Mouse (Mus musculus) forebrain, embryonic 16.5 days (tissue): ENCODE results near the gene Fam83f. TPM values are rescaled to one million over a fixed set of nuclear protein-coding genes. Genes with fewer than 3 reads are reported as not detected.

Experiments
- ATAC-seq: fragments of 200-750 bp; cut with Nextera tagmentation; 2 replicates; pipeline ENCODE4 v1.8.0; 2017; ENCODE audit warnings: mild to moderate bottlenecking, moderate library complexity
- H3K27ac ChIP-seq: fragments of 300-500 bp; sonication (generic); 2 replicates; pipeline ENCODE4 v1.5.1; 2014; ENCODE audit warnings: low read length, control low read depth
- H3K27me3 ChIP-seq: fragments of 300-500 bp; sonication (generic); replicated peaks from 2 replicates; pipeline ENCODE4 v1.6.1; 2014; ENCODE audit warnings: low read length; ENCODE audit not compliant: control insufficient read depth, insufficient read depth
- H3K36me3 ChIP-seq: fragments of 300-500 bp; sonication (generic); 2 replicates; pipeline ENCODE4 v1.6.1; 2014; ENCODE audit not compliant: control insufficient read depth, insufficient read depth
- H3K4me1 ChIP-seq: fragments of 300-500 bp; sonication (generic); replicated peaks from 2 replicates; pipeline ENCODE4 v1.6.1; 2014; ENCODE audit warnings: low read length; ENCODE audit not compliant: control insufficient read depth, insufficient read depth
- H3K4me2 ChIP-seq: fragments of 300-500 bp; sonication (generic); 2 replicates; pipeline ENCODE4 v1.6.1; 2014; ENCODE audit warnings: mild to moderate bottlenecking, low read length, control low read depth
- H3K4me3 ChIP-seq: fragments of 300-500 bp; sonication (generic); replicated peaks from 2 replicates; pipeline ENCODE4 v1.5.1; 2014; ENCODE audit warnings: mild to moderate bottlenecking, low read length, control low read depth
- H3K9ac ChIP-seq: fragments of 300-500 bp; sonication (generic); replicated peaks from 2 replicates; pipeline ENCODE4 v1.6.1; 2014; ENCODE audit warnings: low read depth, low read length, control low read depth
- H3K9me3 ChIP-seq: fragments of 300-500 bp; sonication (generic); 2 replicates; pipeline ENCODE4 v1.6.1; 2016; ENCODE audit warnings: low read length; ENCODE audit not compliant: control insufficient read depth
- WGBS: fragments of 180-500 bp; shearing (Covaris S2); extraction: QIAGEN DNeasy Blood & Tissue Kit; methylation state at CpG from one replicate; pipeline ENCODE4 v1.1.7; 2014; 5-methylcytosine and 5-hydroxymethylcytosine counted together
- polyA plus RNA-seq: library from polyadenylated mRNA; unstranded; fragments of >200 nt; fragmentation: Nextera tagmentation; extraction: Ambion mirVana; gene quantifications from 2 replicates; pipeline ENCODE4 v1.2.1, GENCODE M21; 2015

The Fam83f gene
- polyA plus RNA-seq, 1 experiment from 2014 or later = not detected

GRCm38 (mm10) chr15:80710608-80711363 lies 39.1 kb downstream of the Fam83f start, which contains the start of gene Tnrc6b:
Gene Tnrc6b, plus strand, starts transcription at chr15:80711313.
- H3K4me1 ChIP-seq = peaks cover 33% of the 10 kb centered on the region
- peak within 1 kb of the TSS; percentile 87 for H3K4me2 ChIP-seq
- H3K27ac ChIP-seq = peak within 1 kb of the TSS; percentile 97
- H3K36me3 ChIP-seq = no peaks in the 10 kb centered on the region
- peak; percentile 97 for ATAC-seq
- H3K4me3 ChIP-seq = peak within 1 kb of the TSS; percentile 98
- no peaks in the 10 kb centered on the region for H3K27me3 ChIP-seq
- peak within 1 kb of the TSS; percentile 89 for H3K9ac ChIP-seq
- WGBS = under 1% methylated on average over 39 of the region's 39 CpGs
- H3K9me3 ChIP-seq = no peaks in the 10 kb centered on the region

DNA sequence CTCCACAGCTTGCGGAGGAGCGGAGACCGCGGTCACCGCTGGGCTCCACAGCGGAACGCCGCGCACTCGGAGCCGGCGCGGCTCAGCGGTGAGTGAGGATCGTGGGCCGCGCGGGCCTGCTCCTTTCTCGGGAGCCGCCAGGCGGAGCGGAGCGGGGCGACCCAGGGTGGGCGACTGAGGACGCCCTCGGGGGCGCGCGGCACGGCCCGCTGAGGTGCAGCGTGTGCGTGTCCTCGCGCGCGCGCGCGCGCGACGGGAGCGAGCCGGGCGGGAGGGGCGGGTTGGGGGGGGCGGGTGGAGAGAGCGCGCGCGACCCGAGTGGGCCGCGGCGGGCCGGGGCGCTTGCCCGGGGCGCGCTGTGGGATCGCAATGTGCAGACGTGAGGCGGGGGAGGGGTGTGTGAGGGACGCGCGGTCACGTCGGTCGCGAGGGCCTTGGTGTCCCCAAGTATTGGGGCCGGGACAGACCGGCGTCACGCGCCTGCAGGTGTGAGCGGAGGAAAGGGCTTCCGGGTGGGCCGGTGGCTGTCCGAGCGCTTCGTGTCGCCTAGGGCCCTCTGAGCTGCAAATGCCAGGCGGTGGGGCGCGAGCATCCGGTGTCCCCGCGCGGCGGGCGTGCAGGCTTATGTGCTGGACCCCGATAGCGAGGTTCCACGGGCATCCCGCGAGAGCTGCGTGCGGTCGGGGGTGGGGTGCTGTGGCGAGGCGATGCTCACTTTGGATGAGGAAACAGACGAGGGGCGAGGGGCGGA lies 39.9 kb downstream of the Fam83f start:
- Histone ChIP-seq H3K9me3 (no peaks in the 10 kb centered on the region), H3K4me1 (peaks cover 26% of the 10 kb centered on the region), H3K27ac (peak overlapping the region; percentile 94), H3K36me3 (no peaks in the 10 kb centered on the region), H3K9ac (peak overlapping the region; percentile 89), H3K4me3 (peak overlapping the region; percentile 98), H3K27me3 (no peaks in the 10 kb centered on the region), H3K4me2 (peak overlapping the region; percentile 87)
- ATAC-seq = peak; percentile 29
- under 1% methylated on average over 76 of the region's 106 CpGs for WGBS

DNA sequence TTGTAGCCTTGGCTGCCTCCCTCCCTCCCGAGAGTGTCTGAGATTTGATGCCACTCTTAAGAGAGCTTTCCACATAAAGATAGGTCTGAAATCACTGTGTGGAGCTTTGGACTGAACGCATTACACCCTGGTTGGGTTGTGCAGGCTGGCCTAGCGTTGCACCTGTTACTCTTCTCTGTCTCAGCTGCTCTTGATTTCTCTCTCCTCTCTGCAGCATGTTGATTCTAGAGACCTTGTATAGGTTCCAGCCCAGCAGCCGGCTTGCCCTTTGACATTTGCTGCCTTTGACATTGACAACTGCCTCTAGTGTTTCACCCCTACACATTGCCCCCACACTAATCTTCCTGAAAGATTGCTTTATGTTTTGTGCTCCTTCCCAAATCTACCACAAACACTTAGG lies 42.7 kb downstream of the Fam83f start:
- 85% methylated on average over 4 of the region's 4 CpGs for WGBS
- no peaks in the 10 kb centered on the region for H3K9me3 ChIP-seq
- no peak overlapping the region for H3K27ac ChIP-seq
- H3K36me3 ChIP-seq = no peaks in the 10 kb centered on the region
- no peak overlapping the region for H3K9ac ChIP-seq
- no peak overlapping the region for H3K4me2 ChIP-seq
- peaks cover 20% of the 10 kb centered on the region for H3K4me1 ChIP-seq
- no peak overlapping the region for H3K4me3 ChIP-seq
- ATAC-seq = no peak
- no peaks in the 10 kb centered on the region for H3K27me3 ChIP-seq

- Histone ChIP-seq H3K9me3 (no peaks in the 10 kb centered on the region), H3K4me1 (peaks cover 16% of the 10 kb centered on the region), H3K27ac (no peak overlapping the region), H3K4me2 (no peak overlapping the region), H3K4me3 (no peak overlapping the region), H3K9ac (no peak overlapping the region), H3K27me3 (no peaks in the 10 kb centered on the region), H3K36me3 (no peaks in the 10 kb centered on the region)
- no peak for ATAC-seq
- 79% methylated on average over 8 of the region's 8 CpGs for WGBS
These were observed 45.0 kb downstream of the Fam83f start for GRCm38 (mm10) chr15:80716631-80717135.

- Histone ChIP-seq H3K4me3 (no peak overlapping the region), H3K27ac (no peak overlapping the region), H3K9me3 (no peaks in the 10 kb centered on the region), H3K36me3 (no peaks in the 10 kb centered on the region), H3K4me2 (no peak overlapping the region), H3K4me1 (peaks cover 11% of the 10 kb centered on the region), H3K27me3 (no peaks in the 10 kb centered on the region), H3K9ac (no peak overlapping the region)
- 40% methylated on average over 1 of the region's 1 CpGs for WGBS
- ATAC-seq = no peak
These were observed 45.8 kb downstream of the Fam83f start for GRCm38 (mm10) chr15:80717431-80717830.

DNA sequence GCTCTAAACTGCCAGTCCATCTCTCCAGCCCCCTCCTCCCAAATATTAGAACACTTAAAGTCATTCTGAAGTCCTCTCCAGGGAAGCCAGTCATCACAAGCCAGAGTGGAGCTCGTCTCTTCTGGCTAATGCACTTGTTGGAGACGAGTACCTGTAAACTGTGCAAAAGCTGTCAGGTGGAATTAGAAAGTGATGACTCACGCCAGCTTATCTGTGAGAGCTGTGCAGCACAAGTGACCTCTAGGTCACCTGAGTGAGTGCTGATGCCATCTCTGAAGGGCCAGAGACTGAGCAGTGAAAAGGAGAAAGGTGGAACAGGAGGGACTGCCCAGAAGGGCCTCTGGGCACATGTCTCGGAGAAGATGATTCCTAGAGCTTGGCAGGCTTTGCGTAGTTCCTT lies 48.6 kb downstream of the Fam83f start:
- Histone ChIP-seq H3K36me3 (no peaks in the 10 kb centered on the region), H3K4me3 (no peak overlapping the region), H3K27me3 (no peaks in the 10 kb centered on the region), H3K27ac (no peak overlapping the region), H3K9me3 (no peaks in the 10 kb centered on the region), H3K9ac (no peak overlapping the region), H3K4me1 (peaks cover 13% of the 10 kb centered on the region; the same call in 1 of the 2 replicates), H3K4me2 (no peak overlapping the region)
- no peak for ATAC-seq
- WGBS = 86% methylated on average over 5 of the region's 5 CpGs

- WGBS = 74% methylated on average over 6 of the region's 6 CpGs
- Histone ChIP-seq H3K4me1 (peaks cover 13% of the 10 kb centered on the region; the same call in 1 of the 2 replicates), H3K36me3 (no peaks in the 10 kb centered on the region), H3K27me3 (no peaks in the 10 kb centered on the region), H3K4me2 (no peak overlapping the region), H3K27ac (no peak overlapping the region), H3K9ac (no peak overlapping the region), H3K4me3 (no peak overlapping the region), H3K9me3 (no peaks in the 10 kb centered on the region)
- no peak for ATAC-seq
These were observed 50.2 kb downstream of the Fam83f start for GRCm38 (mm10) chr15:80721861-80722260.

DNA sequence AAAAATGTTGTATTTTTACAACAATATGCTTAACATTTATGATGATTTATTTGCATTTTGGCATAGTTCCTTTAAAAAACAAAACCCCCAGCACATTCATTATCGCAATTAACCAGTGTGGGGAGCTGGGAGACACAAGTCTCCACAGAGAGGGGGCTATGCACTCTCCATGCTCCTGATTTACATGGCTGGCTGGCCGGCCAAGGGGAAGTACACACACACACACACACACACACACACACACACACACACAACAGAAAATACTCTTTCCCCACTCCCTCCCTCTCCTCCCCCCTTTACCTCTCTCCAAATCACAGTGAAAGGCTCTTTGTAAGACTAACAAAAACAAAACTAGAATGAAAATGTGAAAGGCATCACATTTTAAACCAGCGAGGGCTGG lies 50.7 kb downstream of the Fam83f start:
- Histone ChIP-seq H3K9ac (no peak overlapping the region), H3K27me3 (no peaks in the 10 kb centered on the region), H3K4me2 (no peak overlapping the region), H3K4me3 (no peak overlapping the region), H3K36me3 (no peaks in the 10 kb centered on the region), H3K9me3 (no peaks in the 10 kb centered on the region), H3K27ac (no peak overlapping the region), H3K4me1 (peaks cover 11% of the 10 kb centered on the region; the same call in 1 of the 2 replicates)
- ATAC-seq = peak; percentile 33; the same call in 1 of the 2 replicates
- WGBS = 20% methylated on average over 3 of the region's 3 CpGs

DNA sequence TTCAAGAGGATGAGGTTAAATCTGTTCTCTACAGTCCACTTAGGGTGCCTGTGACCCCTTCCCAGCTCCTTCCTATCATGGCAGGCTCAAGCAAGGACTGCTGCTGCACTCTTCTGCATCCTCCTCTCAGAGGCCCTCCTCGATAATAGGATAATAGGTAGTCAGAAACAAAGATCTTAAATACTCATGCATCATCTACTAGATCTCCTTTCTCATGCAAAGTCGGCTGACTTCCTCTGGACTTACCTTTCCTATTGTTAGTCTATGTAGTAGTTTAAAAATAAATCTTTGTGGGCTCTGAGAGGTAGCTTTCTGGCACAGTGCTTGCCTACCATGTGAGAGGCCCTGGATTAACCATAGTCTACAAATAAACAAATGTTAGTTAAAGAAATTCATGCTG lies 57.8 kb downstream of the Fam83f start:
- no peak for ATAC-seq
- Histone ChIP-seq H3K36me3 (no peaks in the 10 kb centered on the region), H3K4me3 (no peak overlapping the region), H3K4me2 (no peak overlapping the region), H3K9me3 (no peaks in the 10 kb centered on the region), H3K27ac (no peak overlapping the region), H3K4me1 (no peaks in the 10 kb centered on the region), H3K9ac (no peak overlapping the region), H3K27me3 (no peaks in the 10 kb centered on the region)
- WGBS = 76% methylated on average over 2 of the region's 2 CpGs
